Mouse (Mus musculus): ENCODE measurements around the gene Slf2.

GRCm38 (mm10) chr19:44928185-44928584 lies 2.8 kb upstream of the Slf2 start:
- TF ChIP-seq CTCF (IDR thresholded peaks at IDR 0.05; ENCODE audit: low read depth, low read length) (no peak), POLR2A (IDR thresholded peaks at IDR 0.05; ENCODE audit: insufficient read depth, low read length) (no peak), EP300 (IDR thresholded peaks at IDR 0.05; ENCODE audit: insufficient read depth, low read depth, low read length) (no peak)
